Mouse (Mus musculus) kidney, embryonic 14.5 days (tissue): ENCODE results near the gene Wnt11. TPM values are rescaled to one million over a fixed set of nuclear protein-coding genes. Genes with fewer than 3 reads are reported as not detected.

Source experiments
- ATAC-seq: fragments of 200-750 bp; cut with Nextera tagmentation; 2 replicates; pipeline ENCODE4 v1.8.0; 2017; ENCODE audit warnings: moderate number of reproducible peaks, mild to moderate bottlenecking, moderate TSS enrichment, moderate library complexity; ENCODE audit not compliant: low FRiP score, low TSS enrichment
- H3K27ac ChIP-seq: fragments of 300-500 bp; sonication (generic); 2 replicates; pipeline ENCODE4 v1.5.1; 2014; ENCODE audit warnings: low read depth, mild to moderate bottlenecking, low read length, moderate library complexity, mixed read lengths
- H3K27me3 ChIP-seq: fragments of 300-500 bp; sonication (generic); 2 replicates; pipeline ENCODE4 v1.6.1; 2014; ENCODE audit warnings: mild to moderate bottlenecking, low read length; ENCODE audit not compliant: control insufficient read depth, insufficient read depth
- H3K36me3 ChIP-seq: fragments of 300-500 bp; sonication (generic); 2 replicates; pipeline ENCODE4 v1.6.1; 2014; ENCODE audit warnings: low read length, mixed read lengths; ENCODE audit not compliant: control insufficient read depth, insufficient read depth
- H3K4me1 ChIP-seq: fragments of 300-500 bp; sonication (generic); 2 replicates; pipeline ENCODE4 v1.6.1; 2014; ENCODE audit warnings: low read length, mixed read lengths; ENCODE audit not compliant: control insufficient read depth, insufficient read depth
- H3K4me2 ChIP-seq: fragments of 300-500 bp; sonication (generic); replicated peaks from 2 replicates; pipeline ENCODE4 v1.6.1; 2014; ENCODE audit warnings: low read depth, mild to moderate bottlenecking, low read length
- H3K4me3 ChIP-seq: fragments of 300-500 bp; sonication (generic); 2 replicates; pipeline ENCODE4 v1.5.1; 2014; ENCODE audit warnings: mild to moderate bottlenecking, low read length
- H3K9ac ChIP-seq: fragments of 300-500 bp; sonication (generic); 2 replicates; pipeline ENCODE4 v1.6.1; 2014; ENCODE audit warnings: low read depth, mild to moderate bottlenecking, low read length, moderate library complexity
- H3K9me3 ChIP-seq: fragments of 300-500 bp; sonication (generic); 2 replicates; pipeline ENCODE4 v1.6.1; 2016; ENCODE audit warnings: low read length; ENCODE audit not compliant: control insufficient read depth
- WGBS: fragments of 180-500 bp; shearing (Covaris S2); extraction: QIAGEN DNeasy Blood & Tissue Kit; methylation state at CpG from one replicate; pipeline ENCODE4 v1.1.7; 2014; 5-methylcytosine and 5-hydroxymethylcytosine counted together
- polyA plus RNA-seq: library from polyadenylated mRNA; unstranded; fragments of >200 nt; fragmentation: Nextera tagmentation; extraction: Ambion mirVana; gene quantifications from 2 replicates; pipeline ENCODE4 v1.2.1, GENCODE M21; 2014

The Wnt11 gene
- polyA plus RNA-seq, result 41.6 and 45.3 TPM in 2 replicates

DNA sequence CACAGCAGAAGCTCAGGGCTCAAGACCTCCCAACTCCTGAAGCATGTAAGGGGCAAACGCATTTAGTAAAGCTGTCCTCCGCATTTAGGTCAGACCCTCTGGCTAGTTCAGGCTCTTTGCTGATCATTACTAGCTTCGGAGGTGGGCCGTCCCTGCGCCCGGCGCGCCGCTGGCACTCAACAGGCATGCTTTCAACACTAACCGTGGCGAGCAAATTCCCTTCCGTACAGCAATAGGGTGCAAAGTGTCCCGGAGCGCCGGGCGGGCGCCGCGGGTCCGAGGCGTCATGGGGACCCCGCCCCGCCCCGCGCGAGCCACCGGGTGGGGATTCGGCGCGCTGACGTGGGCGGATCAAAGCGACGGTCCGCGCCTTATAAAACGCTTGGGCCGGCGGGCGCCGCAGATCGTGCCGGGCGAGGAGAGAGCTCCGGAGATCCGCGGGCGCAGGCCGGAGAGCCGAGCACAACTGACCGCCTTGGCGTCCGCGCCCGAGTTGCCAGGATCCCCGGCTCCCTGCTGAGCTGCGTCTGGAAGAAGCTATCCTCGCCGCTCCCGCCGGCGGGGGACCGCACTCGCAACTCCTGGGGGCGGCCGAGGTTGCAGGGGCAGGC is at the start of gene Wnt11:
Gene Wnt11 (plus strand): TSS at position 402 of the 611 bp plus-strand sequence.
- Histone ChIP-seq H3K4me1 (peaks cover 18% of the 10 kb centered on the region), H3K9ac (peak within 1 kb of the TSS; percentile 74), H3K27me3 (peaks cover 54% of the 10 kb centered on the region), H3K4me2 (peak within 1 kb of the TSS; percentile 97), H3K36me3 (no peaks in the 10 kb centered on the region), H3K4me3 (peak within 1 kb of the TSS; percentile 63), H3K27ac (no peak within 1 kb of the TSS), H3K9me3 (no peaks in the 10 kb centered on the region)
- under 1% methylated on average over 66 of the region's 66 CpGs for WGBS
- no peak for ATAC-seq

DNA sequence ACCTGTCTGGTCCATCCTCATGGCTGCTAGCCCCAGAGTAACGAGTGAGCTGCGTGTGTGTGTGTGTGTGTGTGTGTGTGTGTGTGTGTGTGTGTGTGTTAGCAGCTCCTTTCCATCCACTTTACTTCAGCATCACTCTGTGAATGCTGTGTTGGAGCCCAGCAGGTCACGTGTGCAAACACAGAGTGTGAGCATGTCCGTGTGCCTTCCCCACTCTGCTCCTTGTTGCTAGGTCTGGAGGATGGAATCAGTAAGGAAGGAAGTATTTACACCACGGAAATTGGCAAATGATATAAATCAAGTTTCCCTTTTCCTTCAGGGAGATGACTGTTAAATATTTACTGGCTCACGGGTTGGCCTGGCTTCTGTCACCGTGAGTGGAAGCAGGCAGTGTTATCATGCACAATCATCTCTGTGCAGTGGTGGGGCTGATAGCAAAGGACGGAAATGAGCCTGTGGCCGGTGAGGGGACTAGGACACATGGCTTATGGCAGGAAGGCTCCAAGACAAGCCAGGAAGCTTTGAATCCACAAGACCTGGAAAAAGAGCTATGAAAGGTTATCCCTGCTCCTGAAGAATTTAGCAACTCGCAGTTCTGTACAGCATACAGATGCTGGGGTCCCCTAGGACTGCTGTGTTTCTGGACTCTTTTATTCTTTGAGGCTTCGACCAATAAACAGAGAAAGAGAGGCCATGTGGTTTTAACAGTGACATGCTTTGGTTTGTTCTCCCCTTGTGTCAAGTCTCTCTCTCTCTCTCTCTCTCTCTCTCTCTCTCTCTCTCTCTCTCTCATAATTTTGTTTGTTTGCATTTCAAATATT is 47.9 kb upstream of the Wnt11 start:
- peaks cover 2% of the 10 kb centered on the region for H3K27me3 ChIP-seq
- peak; percentile 47; the same call in 1 of the 2 replicates for ATAC-seq
- no peak overlapping the region for H3K9ac ChIP-seq
- no peak overlapping the region for H3K4me3 ChIP-seq
- H3K4me2 ChIP-seq, result no peak overlapping the region
- 43% methylated on average over 11 of the region's 11 CpGs for WGBS
- no peaks in the 10 kb centered on the region for H3K9me3 ChIP-seq
- H3K36me3 ChIP-seq, result no peaks in the 10 kb centered on the region
- H3K4me1 ChIP-seq, result peaks cover 23% of the 10 kb centered on the region
- H3K27ac ChIP-seq, result peak overlapping the region; percentile 62

DNA sequence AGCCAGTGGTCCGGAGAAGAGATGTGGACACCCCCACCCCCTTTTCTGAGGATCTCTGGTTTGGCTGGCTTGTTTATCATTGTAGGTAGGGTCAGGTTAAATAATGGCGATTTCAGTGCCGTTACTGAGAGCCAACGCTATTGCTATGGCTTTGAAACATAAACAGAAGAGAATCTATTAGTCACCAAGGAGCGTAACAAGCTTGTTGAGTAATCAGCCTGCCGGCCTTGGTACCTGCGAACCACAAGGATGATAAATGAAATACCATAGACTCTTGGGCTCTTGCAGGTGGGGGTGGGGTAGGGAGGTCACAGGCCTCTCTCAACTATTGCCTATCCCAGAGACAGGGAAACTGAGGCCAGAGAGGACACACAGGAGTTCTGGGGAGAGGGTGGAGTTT is 46.2 kb upstream of the Wnt11 start:
- Histone ChIP-seq H3K4me2 (no peak overlapping the region), H3K9ac (no peak overlapping the region), H3K4me1 (peaks cover 19% of the 10 kb centered on the region), H3K9me3 (no peaks in the 10 kb centered on the region), H3K36me3 (no peaks in the 10 kb centered on the region), H3K27me3 (peaks cover 2% of the 10 kb centered on the region), H3K27ac (no peak overlapping the region), H3K4me3 (no peak overlapping the region)
- ATAC-seq, result no peak
- 71% methylated on average over 7 of the region's 7 CpGs for WGBS

DNA sequence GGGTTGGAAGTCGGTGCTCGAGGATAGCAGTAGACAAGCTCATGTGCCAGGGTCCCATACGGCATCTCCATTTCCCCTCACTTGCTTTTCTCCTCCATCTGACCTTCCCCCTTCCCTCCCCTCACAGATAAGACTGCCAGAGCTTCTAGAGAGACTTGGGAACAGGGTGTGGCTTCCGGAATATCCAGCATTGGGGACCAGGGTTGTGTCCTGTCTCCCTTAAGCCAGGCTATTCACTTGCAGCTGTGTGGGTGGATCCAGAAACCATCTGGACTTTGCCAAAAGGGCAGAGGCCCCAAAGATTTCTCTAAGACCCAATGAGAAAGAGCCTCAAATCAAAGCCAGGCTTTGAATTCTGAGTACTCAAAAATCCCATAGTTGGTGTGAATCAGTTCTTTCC is 45.8 kb upstream of the Wnt11 start:
- no peak overlapping the region for H3K4me2 ChIP-seq
- no peaks in the 10 kb centered on the region for H3K36me3 ChIP-seq
- ATAC-seq, result no peak
- H3K27me3 ChIP-seq, result peaks cover 2% of the 10 kb centered on the region
- peaks cover 18% of the 10 kb centered on the region for H3K4me1 ChIP-seq
- WGBS, result 85% methylated on average over 4 of the region's 4 CpGs
- no peaks in the 10 kb centered on the region for H3K9me3 ChIP-seq
- H3K9ac ChIP-seq, result no peak overlapping the region
- no peak overlapping the region for H3K4me3 ChIP-seq
- no peak overlapping the region for H3K27ac ChIP-seq

DNA sequence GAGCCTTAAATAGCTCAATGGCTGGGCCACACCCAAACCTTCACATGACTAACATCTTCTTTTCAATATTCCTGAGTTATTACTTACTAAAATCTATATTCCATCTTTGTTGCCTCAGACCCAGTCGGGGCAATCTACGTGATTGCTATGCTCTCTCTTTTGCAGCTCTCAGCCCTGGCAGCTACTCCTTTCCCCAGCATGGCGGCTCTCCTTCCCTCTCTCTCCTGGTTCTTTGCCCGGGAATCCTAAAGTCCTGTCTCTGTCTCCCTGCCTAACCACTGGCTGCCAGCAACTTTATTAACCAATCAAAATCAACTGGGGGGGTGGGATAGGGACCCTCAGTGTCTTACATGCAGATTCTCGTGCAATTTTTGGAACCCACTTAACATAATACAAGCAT is 43.0 kb upstream of the Wnt11 start:
- Histone ChIP-seq H3K27me3 (peaks cover 4% of the 10 kb centered on the region), H3K9ac (no peak overlapping the region), H3K36me3 (no peaks in the 10 kb centered on the region), H3K4me1 (peaks cover 15% of the 10 kb centered on the region; the same call in 1 of the 2 replicates), H3K4me2 (no peak overlapping the region), H3K27ac (no peak overlapping the region), H3K4me3 (no peak overlapping the region), H3K9me3 (no peaks in the 10 kb centered on the region)
- WGBS, result 82% methylated on average over 5 of the region's 5 CpGs
- ATAC-seq, result no peak

DNA sequence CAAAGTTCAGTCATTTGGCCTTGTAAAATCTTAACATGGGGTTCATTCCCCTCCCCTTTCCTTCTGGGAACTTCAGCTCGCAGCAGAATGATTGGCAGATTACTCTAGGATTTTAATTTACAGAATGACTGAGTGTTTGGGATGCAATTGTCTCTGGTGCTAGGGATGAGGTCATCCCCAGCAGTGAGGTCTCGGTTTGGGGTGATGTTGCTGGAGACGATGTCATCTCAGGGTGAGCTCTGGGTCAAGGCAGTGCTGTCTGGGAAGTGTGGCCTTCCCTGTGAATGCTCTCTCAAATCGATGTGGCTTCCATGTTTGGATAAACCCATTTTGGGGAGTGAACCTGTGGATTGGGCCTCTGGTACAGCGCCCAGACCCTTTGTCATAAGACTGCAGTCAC is 41.1 kb upstream of the Wnt11 start:
- no peak overlapping the region for H3K9ac ChIP-seq
- no peak overlapping the region for H3K4me2 ChIP-seq
- no peaks in the 10 kb centered on the region for H3K9me3 ChIP-seq
- WGBS, result 72% methylated on average over 5 of the region's 5 CpGs
- H3K36me3 ChIP-seq, result no peaks in the 10 kb centered on the region
- H3K4me3 ChIP-seq, result no peak overlapping the region
- no peak overlapping the region for H3K27ac ChIP-seq
- H3K27me3 ChIP-seq, result peaks cover 6% of the 10 kb centered on the region
- no peak for ATAC-seq
- H3K4me1 ChIP-seq, result peaks cover 20% of the 10 kb centered on the region

DNA sequence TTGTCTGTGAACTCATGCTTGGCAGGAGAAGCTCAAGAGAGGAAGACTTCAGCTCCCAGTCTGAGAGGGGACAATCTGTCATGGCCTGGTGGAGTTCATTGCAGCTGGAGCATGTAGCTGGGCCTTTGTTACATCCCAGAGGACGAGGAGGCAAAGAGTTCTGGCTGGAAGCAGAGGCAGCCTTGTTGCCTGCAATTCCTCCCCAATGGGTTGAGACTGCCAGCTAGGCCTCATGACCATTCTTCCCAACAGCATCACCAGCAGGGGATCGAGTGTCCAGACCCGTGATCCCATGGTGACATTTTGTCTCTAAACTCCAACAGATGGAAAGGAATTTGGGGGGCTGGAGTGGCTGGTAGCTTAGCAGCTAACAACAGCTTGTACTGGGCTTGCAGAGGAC is 40.5 kb upstream of the Wnt11 start:
- Histone ChIP-seq H3K9ac (no peak overlapping the region), H3K4me1 (peaks cover 20% of the 10 kb centered on the region), H3K4me2 (no peak overlapping the region), H3K27ac (no peak overlapping the region), H3K36me3 (no peaks in the 10 kb centered on the region), H3K27me3 (peaks cover 6% of the 10 kb centered on the region), H3K4me3 (no peak overlapping the region), H3K9me3 (no peaks in the 10 kb centered on the region)
- ATAC-seq, result no peak
- WGBS, result 60% methylated on average over 3 of the region's 3 CpGs

DNA sequence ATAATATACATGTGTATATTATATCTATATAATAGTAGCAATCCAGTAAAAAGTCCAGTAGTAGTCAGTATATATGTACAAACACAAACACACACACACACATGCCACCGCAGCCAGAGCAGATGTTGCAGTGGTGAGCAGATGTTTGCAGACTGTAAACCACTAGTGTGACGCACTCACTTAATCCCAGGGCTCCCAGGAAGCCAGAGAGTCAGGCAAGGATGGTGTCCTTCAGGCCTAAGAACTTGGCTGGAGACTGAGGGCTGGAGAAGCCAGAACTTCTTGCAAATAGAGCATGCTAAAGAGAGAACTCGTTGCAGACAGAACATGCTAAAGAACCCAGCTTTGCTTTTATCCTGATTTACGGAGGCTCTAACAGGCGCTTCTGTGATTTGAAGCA is 39.3 kb upstream of the Wnt11 start:
- ATAC-seq, result no peak
- H3K4me3 ChIP-seq, result no peak overlapping the region
- H3K27me3 ChIP-seq, result peaks cover 4% of the 10 kb centered on the region
- no peak overlapping the region for H3K9ac ChIP-seq
- no peak overlapping the region for H3K4me2 ChIP-seq
- H3K36me3 ChIP-seq, result no peaks in the 10 kb centered on the region
- H3K9me3 ChIP-seq, result no peaks in the 10 kb centered on the region
- WGBS, result 77% methylated on average over 5 of the region's 5 CpGs
- H3K4me1 ChIP-seq, result peaks cover 20% of the 10 kb centered on the region
- H3K27ac ChIP-seq, result no peak overlapping the region
